Mouse (Mus musculus) embryonic fibroblast, embryonic 13.5 days (primary cell): ENCODE results near the gene Hoxc8. TPM values are rescaled to one million over a fixed set of nuclear protein-coding genes. Genes with fewer than 3 reads are reported as not detected.
A peak's percentile ranks its signal among the peaks of the same experiment; 100 is the strongest.

Experiments used
- H3K27ac ChIP-seq: 2 replicates; pipeline ENCODE4 v1.5.1; 2012; ENCODE audit warnings: low read length, control low read depth, inconsistent platforms; ENCODE audit not compliant: insufficient read depth
- H3K4me1 ChIP-seq: 2 replicates; pipeline ENCODE4 v1.6.1; 2011; ENCODE audit warnings: low read length; ENCODE audit not compliant: control insufficient read depth, insufficient read depth
- H3K4me3 ChIP-seq: 2 replicates; pipeline ENCODE4 v1.5.1; 2011; ENCODE audit warnings: mild to moderate bottlenecking, control low read depth, low read length; ENCODE audit not compliant: insufficient read depth
- CTCF ChIP-seq: IDR thresholded peaks from 2 replicates; pipeline ENCODE4 v1.5.1; 2011; ENCODE audit warnings: mild to moderate bottlenecking, control low read depth, low read length, moderate library complexity, borderline replicate concordance; ENCODE audit not compliant: insufficient read depth
- POLR2A ChIP-seq: IDR thresholded peaks from 2 replicates; pipeline ENCODE4 v1.6.1; 2011; ENCODE audit warnings: low read depth, mild to moderate bottlenecking, control low read depth, low read length, moderate library complexity
- polyA plus RNA-seq: library from polyadenylated mRNA; stranded (reverse); fragments of >200 nt; gene quantifications from 2 replicates; pipeline ENCODE4 v1.2.4, GENCODE M21; 2011; ENCODE audit warnings: low read depth; ENCODE audit not compliant: missing spikeins, insufficient read length

The Hoxc8 gene
- 28.5 and 45.5 TPM in 2 replicates for polyA plus RNA-seq

- Histone ChIP-seq H3K4me1 (no peaks in the 10 kb centered on the region), H3K27ac (peak within 1 kb of the TSS; percentile 46; the same call in 1 of the 2 replicates), H3K4me3 (peak within 1 kb of the TSS; percentile 26)
- no peak for TF ChIP-seq CTCF
- peak; percentile 21; the same call in 1 of the 2 replicates for TF ChIP-seq POLR2A
Observed at GRCm38 (mm10) chr15:102990461-102991397, at the start of gene Hoxc8. TSS of gene Hoxc8 (plus strand) at chr15:102990607.

- TF ChIP-seq POLR2A (no peak), CTCF (no peak)
- Histone ChIP-seq H3K27ac (no peak overlapping the region), H3K4me1 (no peaks in the 10 kb centered on the region), H3K4me3 (peak overlapping the region; percentile 19)
Observed at GRCm38 (mm10) chr15:102942739-102943467, 47.5 kb upstream of the Hoxc8 start.

- TF ChIP-seq POLR2A = no peak
- peak; percentile 32; the same call in 1 of the 2 replicates for TF ChIP-seq CTCF
- no peak overlapping the region for H3K4me3 ChIP-seq
- H3K4me1 ChIP-seq = no peaks in the 10 kb centered on the region
- H3K27ac ChIP-seq = no peak overlapping the region
Observed at GRCm38 (mm10) chr15:102943468-102943813, 47.0 kb upstream of the Hoxc8 start.

GRCm38 (mm10) chr15:102945185-102946077 is 45.0 kb upstream of the Hoxc8 start:
- Histone ChIP-seq H3K4me3 (no peak overlapping the region), H3K27ac (no peak overlapping the region), H3K4me1 (no peaks in the 10 kb centered on the region)
- no peak for TF ChIP-seq CTCF
- no peak for TF ChIP-seq POLR2A

- Histone ChIP-seq H3K4me3 (no peak overlapping the region), H3K27ac (no peak overlapping the region), H3K4me1 (no peaks in the 10 kb centered on the region)
- TF ChIP-seq POLR2A (no peak), CTCF (no peak)
Observed at GRCm38 (mm10) chr15:102947276-102947675, 43.1 kb upstream of the Hoxc8 start.

GRCm38 (mm10) chr15:102948842-102949241 is 41.6 kb upstream of the Hoxc8 start:
- no peaks in the 10 kb centered on the region for H3K4me1 ChIP-seq
- no peak overlapping the region for H3K4me3 ChIP-seq
- no peak for TF ChIP-seq POLR2A
- no peak for TF ChIP-seq CTCF
- H3K27ac ChIP-seq = no peak overlapping the region

GRCm38 (mm10) chr15:102949696-102950095 is 40.7 kb upstream of the Hoxc8 start:
- Histone ChIP-seq H3K4me3 (no peak overlapping the region), H3K4me1 (no peaks in the 10 kb centered on the region), H3K27ac (no peak overlapping the region)
- TF ChIP-seq POLR2A (no peak), CTCF (no peak)

- Histone ChIP-seq H3K4me3 (no peak overlapping the region), H3K27ac (no peak overlapping the region), H3K4me1 (no peaks in the 10 kb centered on the region)
- TF ChIP-seq CTCF (no peak), POLR2A (no peak)
Observed at GRCm38 (mm10) chr15:102950877-102951276, 39.5 kb upstream of the Hoxc8 start.

- TF ChIP-seq CTCF = no peak
- no peak for TF ChIP-seq POLR2A
- no peaks in the 10 kb centered on the region for H3K4me1 ChIP-seq
- H3K4me3 ChIP-seq = no peak overlapping the region
Observed at GRCm38 (mm10) chr15:102953561-102953960, 36.8 kb upstream of the Hoxc8 start.

More at GRCm38 (mm10) chr15:102953561-102953960, 36.8 kb upstream of the Hoxc8 start:
- no peak overlapping the region for H3K27ac ChIP-seq
